Mouse (Mus musculus) subcutaneous adipose tissue, adult 2 months (tissue): ENCODE data around the gene Cyth2. TPM values are rescaled to one million over a fixed set of nuclear protein-coding genes. Genes with fewer than 3 reads are reported as not detected.

Source experiments
- polyA plus RNA-seq: library from polyadenylated mRNA; depleted of rRNA; stranded (reverse); fragments of >200 nt; gene quantifications from 2 replicates; pipeline ENCODE4 v1.2.3, GENCODE M21; 2012; ENCODE audit warnings: low replicate concordance; rRNA removed

The Cyth2 gene
- 51.8 and 57.9 TPM in 2 replicates for polyA plus RNA-seq

DNA sequence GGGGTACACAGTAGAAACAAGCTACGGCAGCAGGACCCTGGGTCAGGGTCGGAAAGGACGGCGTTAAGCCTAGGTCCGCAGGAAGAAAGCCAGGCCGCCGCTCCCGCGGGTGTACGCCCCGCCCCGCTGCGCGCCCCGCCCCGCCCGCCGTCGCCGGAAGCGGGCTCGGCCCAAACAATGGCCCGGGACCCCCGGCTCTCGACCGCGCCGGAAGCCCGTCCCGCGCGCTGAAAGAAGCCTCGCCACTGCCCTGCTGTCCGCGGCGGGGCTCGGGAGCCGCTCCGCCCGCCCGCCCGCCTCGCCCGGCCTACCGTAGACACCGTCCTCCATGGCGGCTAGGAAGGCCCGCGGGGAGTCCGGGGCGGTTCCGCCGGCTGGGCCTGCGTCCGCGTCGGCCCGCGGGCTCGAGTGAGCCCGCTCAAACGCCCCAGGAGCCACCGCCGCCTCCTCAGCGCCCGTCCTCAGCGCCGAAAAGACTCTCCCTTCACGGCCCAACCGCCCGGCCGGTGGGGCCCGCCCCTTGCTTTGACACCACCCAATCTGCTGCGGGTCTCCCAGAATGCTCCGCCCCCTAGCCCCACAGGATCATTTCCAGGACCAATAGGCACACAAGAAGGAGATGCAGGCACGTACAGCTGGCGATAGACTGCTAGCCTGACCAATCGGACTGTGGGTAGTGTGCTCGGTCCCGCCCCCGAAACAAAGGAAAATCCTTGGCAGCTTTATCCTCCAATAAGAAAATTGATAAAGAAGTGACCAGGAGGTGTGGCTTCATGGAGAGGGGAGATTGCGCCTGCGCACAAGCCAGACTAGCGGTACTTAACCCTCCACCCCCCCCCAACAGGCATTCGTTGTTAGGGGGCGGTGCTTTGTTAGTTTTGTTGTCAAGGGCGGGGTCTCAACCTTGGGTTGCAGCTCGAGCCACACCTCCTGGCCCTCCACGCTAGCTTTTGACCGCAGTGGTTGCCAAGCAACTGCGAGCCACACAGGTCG, at the start of gene Cyth2:
TSS of gene Cyth2 (minus strand) at position 795 of the 993 bp plus-strand sequence.

DNA sequence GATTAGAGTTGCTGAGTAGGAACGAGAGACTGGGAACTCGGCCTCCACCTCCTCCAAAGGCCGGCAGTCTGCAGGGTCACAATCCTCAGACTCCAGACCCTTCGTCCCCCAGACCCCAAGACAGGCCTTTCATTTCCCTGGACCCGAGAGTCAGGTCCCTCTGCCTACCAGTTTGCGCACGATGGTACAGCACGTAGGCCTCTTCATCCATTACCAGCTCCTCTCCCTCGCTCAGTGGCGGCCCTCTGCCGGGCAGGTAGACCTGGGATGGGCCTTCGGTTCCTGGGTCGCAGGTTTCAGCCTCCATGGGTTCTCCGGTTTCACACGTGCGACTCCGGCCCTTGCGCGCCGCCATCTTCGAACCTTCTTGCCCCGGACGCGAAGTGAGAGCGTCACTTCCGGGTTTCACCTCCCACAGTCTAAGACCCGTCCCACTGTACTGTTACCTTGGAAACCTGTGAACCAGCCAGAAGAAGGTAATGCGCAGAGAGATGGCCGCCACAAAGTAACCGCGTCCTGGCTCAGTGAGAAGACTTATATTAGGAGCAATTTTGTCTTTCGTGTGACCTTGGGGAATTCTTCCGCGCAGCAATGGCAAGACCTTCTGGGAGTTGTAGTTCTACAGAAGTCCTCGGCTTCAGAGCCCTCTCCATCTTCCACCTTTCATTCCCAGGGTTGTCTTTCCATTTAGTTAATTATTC, 16.2 kb upstream of the Cyth2 start, which contains the start of gene Grwd1:
TSS of gene Grwd1 (minus strand) at position 518 of the 701 bp plus-strand sequence.

GRCm38 (mm10) chr7:45824598-45824997, 10.2 kb upstream of the Cyth2 start, which contains the start of gene Kcnj14:
Gene Kcnj14, minus strand, starts transcription at chr7:45824782.

DNA sequence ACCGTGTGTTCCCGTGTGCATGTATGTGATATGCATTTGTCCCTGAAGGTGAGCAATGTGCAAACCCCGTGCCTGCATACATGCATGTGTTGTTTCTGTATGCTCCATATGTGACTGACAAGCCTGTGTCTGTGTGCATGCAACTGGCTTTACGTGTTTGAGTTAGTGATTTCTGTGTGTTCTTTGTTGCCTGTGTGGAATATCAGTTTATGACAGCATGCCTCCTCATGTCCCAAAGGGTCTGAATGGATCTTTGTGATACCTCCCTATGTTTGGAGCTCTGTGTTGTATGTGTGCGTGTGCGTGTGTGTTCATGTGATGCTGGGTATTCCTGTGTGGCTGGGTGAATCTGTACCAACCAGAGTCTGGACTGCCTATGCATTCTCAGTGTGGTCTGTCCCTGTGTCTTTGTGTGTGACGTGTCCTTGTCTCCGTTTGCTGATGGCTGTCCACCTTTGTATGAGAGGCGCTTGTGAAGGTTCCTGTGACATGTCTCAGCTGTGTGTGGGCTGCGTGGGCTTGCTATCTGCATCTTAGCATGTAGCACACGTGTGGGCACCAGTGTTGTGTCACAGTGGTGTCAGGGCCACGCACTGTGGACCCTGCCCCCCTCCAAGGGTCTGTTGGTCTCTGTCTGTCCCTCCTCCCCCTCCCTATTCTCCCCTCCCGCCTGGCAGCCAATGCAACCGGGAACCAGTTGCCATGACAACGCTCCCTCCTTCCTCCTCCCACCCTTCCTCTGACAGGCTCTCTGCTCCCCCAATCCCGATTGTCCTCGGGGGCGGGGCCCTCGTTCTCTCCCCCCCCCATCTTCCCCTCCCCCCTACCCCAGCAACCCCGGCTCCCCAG, 29.6 kb downstream of the Cyth2 start, which contains the start of gene Sult2b1:
TSS of gene Sult2b1 (minus strand) at position 146 of the 849 bp plus-strand sequence.

GRCm38 (mm10) chr7:45783511-45784091, 30.8 kb downstream of the Cyth2 start, which contains the start of gene Lmtk3:
Gene Lmtk3, plus strand, starts transcription at chr7:45783738.

Other genes with a start within 250 kb of the Cyth2 start
- gene Bcat2, start 244.4 kb downstream of the Cyth2 start, polyA plus RNA-seq = 143 and 215 TPM in 2 replicates
- gene Fgf21, start 199.1 kb downstream of the Cyth2 start, polyA plus RNA-seq = 0.78 and 1.8 TPM in 2 replicates
- 0.07 and 0.24 TPM in 2 replicates for gene Fut1, start 197.3 kb downstream of the Cyth2 start, polyA plus RNA-seq
- gene Izumo1, start 192.8 kb downstream of the Cyth2 start, polyA plus RNA-seq = 0.41 and 1.0 TPM in 2 replicates
- 38.6 and 65.4 TPM in 2 replicates for gene Rasip1, start 187.1 kb downstream of the Cyth2 start, polyA plus RNA-seq
- 7.2 and 11.2 TPM in 2 replicates for gene Mamstr, start 174.6 kb downstream of the Cyth2 start, polyA plus RNA-seq
- 0.03 and 21.7 TPM in 2 replicates for gene Fut2, start 148.2 kb downstream of the Cyth2 start, polyA plus RNA-seq
- gene Ntn5, start 130.6 kb downstream of the Cyth2 start, polyA plus RNA-seq = not detected in 2 replicates
- gene Sec1, start 120.2 kb downstream of the Cyth2 start, polyA plus RNA-seq = 0.23 and 0.30 TPM in 2 replicates
- 17.8 and 42.8 TPM in 2 replicates for gene Car11, start 114.7 kb downstream of the Cyth2 start, polyA plus RNA-seq
- gene Dbp, start 109.5 kb downstream of the Cyth2 start, polyA plus RNA-seq = 63.6 and 77.9 TPM in 2 replicates
- gene Rpl18, start 99.1 kb downstream of the Cyth2 start, polyA plus RNA-seq = 753 and 1,942 TPM in 2 replicates
- 36.9 and 48.7 TPM in 2 replicates for gene Sphk2, start 96.6 kb downstream of the Cyth2 start, polyA plus RNA-seq
- gene Fam83e, start 93.4 kb downstream of the Cyth2 start, polyA plus RNA-seq = 0.42 and 0.51 TPM in 2 replicates
- gene Spaca4, start 88.8 kb downstream of the Cyth2 start, polyA plus RNA-seq = not detected in 2 replicates
- gene Lmtk3, start 30.8 kb downstream of the Cyth2 start, polyA plus RNA-seq = 0.63 and 25.3 TPM in 2 replicates
- 0.23 and 2.8 TPM in 2 replicates for gene Sult2b1, start 29.9 kb downstream of the Cyth2 start, polyA plus RNA-seq
- 4.8 and 23.1 TPM in 2 replicates for gene Kcnj14, start 10.2 kb upstream of the Cyth2 start, polyA plus RNA-seq
- gene Grwd1, start 16.4 kb upstream of the Cyth2 start, polyA plus RNA-seq = 14.7 and 32.7 TPM in 2 replicates
- 371 and 393 TPM in 2 replicates for gene Kdelr1, start 58.2 kb upstream of the Cyth2 start, polyA plus RNA-seq
- 1.1 and 6.1 TPM in 2 replicates for gene Grin2d, start 63.8 kb upstream of the Cyth2 start, polyA plus RNA-seq
- gene Syngr4, start 82.1 kb upstream of the Cyth2 start, polyA plus RNA-seq = 0.19 TPM in 1 of 2 replicates, not detected in the other
- 85.1 and 137 TPM in 2 replicates for gene Tmem143, start 82.4 kb upstream of the Cyth2 start, polyA plus RNA-seq
- gene Emp3, start 106.8 kb upstream of the Cyth2 start, polyA plus RNA-seq = 179 and 360 TPM in 2 replicates
- gene Ccdc114, start 109.5 kb upstream of the Cyth2 start, polyA plus RNA-seq = 4.2 and 9.5 TPM in 2 replicates
- 0.23 and 0.82 TPM in 2 replicates for gene Abcc6, start 215.7 kb upstream of the Cyth2 start, polyA plus RNA-seq
- gene Nomo1, start 219.1 kb upstream of the Cyth2 start, polyA plus RNA-seq = 64.3 and 77.7 TPM in 2 replicates